In the genomic region with DNA sequence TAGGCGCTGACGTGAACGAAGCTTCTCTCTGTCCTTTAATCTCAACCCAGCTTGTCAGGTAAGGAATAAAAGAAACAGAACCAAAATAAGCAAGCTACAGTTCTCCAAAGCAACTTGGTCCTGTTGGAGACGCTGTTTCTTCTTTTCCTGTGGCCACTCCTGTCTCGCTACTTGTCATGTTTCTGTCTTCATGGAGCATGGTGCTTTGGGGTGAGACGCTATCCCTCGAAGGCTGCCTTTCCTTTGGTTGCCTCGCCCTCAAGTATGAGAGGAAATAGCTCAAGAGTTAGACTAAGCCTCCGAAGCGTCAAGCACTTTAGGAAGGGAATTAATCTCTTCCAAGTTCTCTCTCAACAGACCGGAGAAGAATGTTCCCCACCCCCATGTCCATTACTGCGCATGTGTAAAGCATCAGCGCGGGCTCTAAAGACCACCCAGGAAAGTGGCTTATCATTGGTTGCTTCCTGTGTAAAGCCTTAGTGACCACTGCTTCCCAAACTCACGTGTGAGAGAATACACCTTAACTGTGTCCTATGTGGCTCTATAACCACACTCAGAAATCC, we compare ENCODE assay signal across 10 mouse cellular contexts. TPM values are rescaled to one million over a fixed set of nuclear protein-coding genes. Genes with fewer than 3 reads are reported as not detected.
A peak's percentile ranks its signal among the peaks of the same experiment; 100 is the strongest.
DNase-seq lines count a peak whose midpoint lies in the region; ATAC-seq and TF ChIP-seq lines count a peak whose summit lies in the region.
"Had no signal": no experiment of that assay in that cellular context is flagged by ENCODE, and none has a peak within 500 bp of the region (broad histone marks: within the 10 kb centered on the region; RNA-seq: fewer than 3 reads in every experiment).

No protein-coding gene starts in this region.

- H3K36me3 ChIP-seq in midbrain, embryonic 15.5 days (replicated peaks): no peaks in the 10 kb centered on the region
- H3K36me3 ChIP-seq in midbrain, embryonic 13.5 days: no peaks in the 10 kb centered on the region
- H3K36me3 ChIP-seq in heart, embryonic 16.5 days (ENCODE audit: control insufficient read depth, insufficient read depth): no peaks in the 10 kb centered on the region
- no peaks in the 10 kb centered on the region for H3K36me3 ChIP-seq in liver, embryonic 14.5 days (replicated peaks; ENCODE audit: control insufficient read depth, insufficient read depth, low read depth)
- H3K36me3 ChIP-seq: midbrain, embryonic 12.5 days had no signal

- 72% methylated on average over 15 of the region's 15 CpGs for WGBS in midbrain, embryonic 15.5 days
- 76% methylated on average over 15 of the region's 15 CpGs for WGBS in midbrain, embryonic 13.5 days
- WGBS in heart, embryonic 16.5 days: 24% methylated on average over 15 of the region's 15 CpGs
- 8% methylated on average over 15 of the region's 15 CpGs for WGBS in liver, embryonic 14.5 days (ENCODE audit: insufficient replicate concordance)

- H3K4me2 ChIP-seq in midbrain, embryonic 15.5 days: no peak overlapping the region
- H3K4me2 ChIP-seq in midbrain, embryonic 13.5 days (replicated peaks): no peak overlapping the region
- peak overlapping the region; percentile 67 for H3K4me2 ChIP-seq in heart, embryonic 16.5 days (ENCODE audit: low read depth, low read length)
- peak overlapping the region; percentile 41 for H3K4me2 ChIP-seq in liver, embryonic 14.5 days (ENCODE audit: low read depth)
- H3K4me2 ChIP-seq: forebrain, embryonic 13.5 days; midbrain, embryonic 12.5 days had no signal

- no peaks in the 10 kb centered on the region for H3K27me3 ChIP-seq in midbrain, embryonic 15.5 days (replicated peaks)
- H3K27me3 ChIP-seq in midbrain, embryonic 13.5 days: no peaks in the 10 kb centered on the region
- no peaks in the 10 kb centered on the region for H3K27me3 ChIP-seq in heart, embryonic 16.5 days (ENCODE audit: control insufficient read depth, insufficient read depth, low read length)
- H3K27me3 ChIP-seq in liver, embryonic 14.5 days (ENCODE audit: control insufficient read depth, insufficient read depth, low read length): no peaks in the 10 kb centered on the region
- H3K27me3 ChIP-seq: forebrain, embryonic 13.5 days; midbrain, embryonic 12.5 days had no signal

- no peak overlapping the region for H3K4me3 ChIP-seq in midbrain, embryonic 15.5 days
- no peak overlapping the region for H3K4me3 ChIP-seq in midbrain, embryonic 13.5 days (replicated peaks)
- peak overlapping the region; percentile 38 for H3K4me3 ChIP-seq in heart, embryonic 16.5 days (ENCODE audit: low read length)
- H3K4me3 ChIP-seq in liver, embryonic 14.5 days (ENCODE audit: insufficient read depth in 1 of 2, low read depth in 2 of 2, low read length in 2 of 2): no peak overlapping the region; a peak in 1 of 4 replicates
- H3K4me3 ChIP-seq: forebrain, embryonic 13.5 days; midbrain, embryonic 12.5 days had no signal

- TF ChIP-seq CTCF in liver, embryonic 14.5 days (IDR thresholded peaks at IDR 0.05; ENCODE audit: low read depth): no peak

- no peak overlapping the region for H3K9ac ChIP-seq in midbrain, embryonic 15.5 days
- H3K9ac ChIP-seq in midbrain, embryonic 13.5 days (replicated peaks): no peak overlapping the region
- H3K9ac ChIP-seq in heart, embryonic 16.5 days (ENCODE audit: low read length): peak overlapping the region; percentile 68
- H3K9ac ChIP-seq in liver, embryonic 14.5 days (replicated peaks): no peak overlapping the region
- H3K9ac ChIP-seq: forebrain, embryonic 13.5 days; midbrain, embryonic 12.5 days had no signal

- TF ChIP-seq EP300 in liver, embryonic 14.5 days (IDR thresholded peaks at IDR 0.05; ENCODE audit: low read depth): no peak

- no peaks in the 10 kb centered on the region for H3K9me3 ChIP-seq in midbrain, embryonic 15.5 days
- no peaks in the 10 kb centered on the region for H3K9me3 ChIP-seq in midbrain, embryonic 13.5 days
- H3K9me3 ChIP-seq in heart, embryonic 16.5 days (replicated peaks; ENCODE audit: control insufficient read depth, low read length): no peaks in the 10 kb centered on the region
- H3K9me3 ChIP-seq in liver, embryonic 14.5 days (ENCODE audit: control insufficient read depth, low read length): no peaks in the 10 kb centered on the region
- H3K9me3 ChIP-seq: forebrain, embryonic 13.5 days; midbrain, embryonic 12.5 days had no signal

- ATAC-seq in midbrain, embryonic 15.5 days (replicated peaks): no peak
- ATAC-seq in midbrain, embryonic 13.5 days: no peak
- peak; percentile 24; the same call in 1 of the 2 replicates for ATAC-seq in heart, embryonic 16.5 days (replicated peaks; ENCODE audit: extremely low read depth, insufficient read depth, low FRiP score)
- ATAC-seq in liver, embryonic 14.5 days (ENCODE audit: insufficient read depth): no peak
- ATAC-seq: forebrain, embryonic 13.5 days had no signal

- no peak for DNase-seq in liver, embryonic 14.5 days (ENCODE audit: low read depth in 3 of 3, low spot score in 3 of 3)
- peak; percentile 53 for DNase-seq in thymus, postnatal 0 days (ENCODE audit: low spot score)
- DNase-seq in cerebellum, adult 8-10 months: no peak
- DNase-seq in frontal cortex, postnatal 14 days (ENCODE audit: low spot score in 2 of 2): no peak
- no peak for DNase-seq in spleen, postnatal 36 days (ENCODE audit: low spot score in 2 of 2)

- H3K27ac ChIP-seq in midbrain, embryonic 15.5 days: peak overlapping the region; percentile 11; the same call in 1 of the 2 replicates
- no peak overlapping the region for H3K27ac ChIP-seq in midbrain, embryonic 13.5 days
- peak overlapping the region; percentile 96 for H3K27ac ChIP-seq in heart, embryonic 16.5 days (ENCODE audit: low read length)
- H3K27ac ChIP-seq in liver, embryonic 14.5 days: peak overlapping the region; percentile 11; the same call in 1 of the 2 replicates
- H3K27ac ChIP-seq: forebrain, embryonic 13.5 days; midbrain, embryonic 12.5 days had no signal

- H3K4me1 ChIP-seq in midbrain, embryonic 15.5 days: no peaks in the 10 kb centered on the region
- no peaks in the 10 kb centered on the region for H3K4me1 ChIP-seq in midbrain, embryonic 13.5 days (replicated peaks)
- H3K4me1 ChIP-seq in heart, embryonic 16.5 days (ENCODE audit: control insufficient read depth, insufficient read depth, low read length): peaks cover 26% of the 10 kb centered on the region
- peaks cover 3 to 19% of the 10 kb centered on the region in 2 experiments; a peak in 2 of 4 replicates for H3K4me1 ChIP-seq in liver, embryonic 14.5 days (replicated peaks; ENCODE audit: control insufficient read depth in 2 of 2, insufficient read depth in 2 of 2, low read length in 1 of 2)
- H3K4me1 ChIP-seq: forebrain, embryonic 13.5 days had no signal

RNA-seq across cellular contexts. Expression of a gene that starts 9.1 kb away (rescaled TPM):
- 9.6 and 10.2 TPM in 2 replicates for polyA plus RNA-seq in midbrain, embryonic 15.5 days (2015; fragmentation: Nextera tagmentation; extraction: Ambion mirVana)
- 8.0 and 8.3 TPM in 2 replicates for polyA plus RNA-seq in midbrain, embryonic 13.5 days (2015; fragmentation: Nextera tagmentation; extraction: Ambion mirVana)
- 99.3 and 111 TPM in 2 replicates for polyA plus RNA-seq in heart, embryonic 16.5 days (2015; fragmentation: Nextera tagmentation; extraction: Ambion mirVana)
- 3.5 and 4.8 TPM in 2 replicates for polyA plus RNA-seq in liver, embryonic 14.5 days (2012; rRNA removed)
- polyA plus RNA-seq in liver, embryonic 14.5 days (2014; fragmentation: Nextera tagmentation; extraction: Ambion mirVana): 2.4 and 3.4 TPM in 2 replicates
- 221 and 236 TPM in 2 replicates for polyA plus RNA-seq in thymus, postnatal 0 days (2015; fragmentation: Nextera tagmentation; extraction: Ambion mirVana)

RNA-seq across cellular contexts. Expression of a gene that starts 44.9 kb away (rescaled TPM):
- polyA plus RNA-seq in midbrain, embryonic 15.5 days (2015; fragmentation: Nextera tagmentation; extraction: Ambion mirVana): 29.3 and 31.6 TPM in 2 replicates
- polyA plus RNA-seq in midbrain, embryonic 13.5 days (2015; fragmentation: Nextera tagmentation; extraction: Ambion mirVana): 21.7 and 23.8 TPM in 2 replicates
- 69.8 and 73.2 TPM in 2 replicates for polyA plus RNA-seq in heart, embryonic 16.5 days (2015; fragmentation: Nextera tagmentation; extraction: Ambion mirVana)
- polyA plus RNA-seq in liver, embryonic 14.5 days (2012; rRNA removed): 81.8 and 106 TPM in 2 replicates
- 369 and 390 TPM in 2 replicates for polyA plus RNA-seq in liver, embryonic 14.5 days (2014; fragmentation: Nextera tagmentation; extraction: Ambion mirVana)
- polyA plus RNA-seq in thymus, postnatal 0 days (2015; fragmentation: Nextera tagmentation; extraction: Ambion mirVana): 70.5 and 73.3 TPM in 2 replicates

Comparison
In these comparisons a context has a peak if more than half of its experiments do, and no peak if none do; other contexts are left out.
1. H3K4me2 ChIP-seq: peak in heart, embryonic 16.5 days (single experiment) and liver, embryonic 14.5 days (single experiment); none in midbrain, embryonic 15.5 days (single experiment) and midbrain, embryonic 13.5 days (single experiment).